Mouse (Mus musculus): ENCODE results near the gene Ctnnb1. TPM values are rescaled to one million over a fixed set of nuclear protein-coding genes. Genes with fewer than 3 reads are reported as not detected.

Gene Ctnnb1
- total and polyA plus RNA-seq, 3 experiments = 197 to 383 (median 290) TPM

- in situ Hi-C loops (cut with MboI; ENCODE audit: low pct_ligation_motif_present, low pct_unique_long_range_greater_than_20kb, low sequenced_read_pairs) = no loop called here
- Histone ChIP-seq H3K27me3 (replicated peaks) (no peaks in the 10 kb centered on the region), H3K9ac (ENCODE audit: insufficient read depth, low read depth) (no peak overlapping the region), H3K4me3 (replicated peaks in 1 of 3; ENCODE audit: low read depth in 2 of 3, low read length in 2 of 3, poor library complexity in 1 of 3) (no peak overlapping the region), H3K36me3 (replicated peaks in 1 of 2; ENCODE audit: control insufficient read depth in 1 of 2, insufficient read depth in 1 of 2, low read length in 1 of 2) (no peaks in the 10 kb centered on the region), H3K79me2 (replicated peaks; ENCODE audit: control insufficient read depth, extremely low read depth, insufficient read depth, poor library complexity, severe bottlenecking) (no peaks in the 10 kb centered on the region), H3K4me1 (ENCODE audit: control insufficient read depth in 1 of 2, insufficient read depth in 2 of 2) (peaks cover 3 to 38% of the 10 kb centered on the region in 2 experiments; a peak in 3 of 4 replicates), H3K27ac (ENCODE audit: insufficient read depth, low read depth) (no peak overlapping the region), H3K9me3 (replicated peaks; ENCODE audit: low read length) (no peaks in the 10 kb centered on the region), H3K4me2 (ENCODE audit: insufficient read depth, low read depth, poor library complexity, severe bottlenecking) (no peak overlapping the region)
- DNase-seq (ENCODE audit: extremely low read depth) = no peak
- dilution Hi-C loops (cut with MboI; ENCODE audit: extremely low pct_ligation_motif_present, extremely low pct_unique_long_range_greater_than_20kb, low sequenced_read_pairs) = no loop called here
- TF ChIP-seq TBP (conservative IDR thresholded peaks at IDR 0.05; ENCODE audit: low read depth, low read length) (no peak), IRF4 (IDR thresholded peaks at IDR 0.05; ENCODE audit: low read depth, low read length) (no peak), USF2 (conservative IDR thresholded peaks at IDR 0.05; ENCODE audit: low read depth, low read length) (no peak), CHD2 (IDR thresholded peaks at IDR 0.05; ENCODE audit: low read length) (no peak), TCF12 (IDR thresholded peaks at IDR 0.05; ENCODE audit: low read depth, low read length) (no peak), ZC3H11A (IDR thresholded peaks at IDR 0.05; ENCODE audit: low read depth, low read length) (no peak), NRF1 (IDR thresholded peaks at IDR 0.05; ENCODE audit: low read depth, low read length) (no peak), MEF2A (IDR thresholded peaks at IDR 0.05; ENCODE audit: borderline replicate concordance, low read depth, low read length) (no peak), ELF1 (IDR thresholded peaks at IDR 0.05; ENCODE audit: low read depth, low read length) (no peak), ZKSCAN1 (IDR thresholded peaks at IDR 0.05; ENCODE audit: borderline replicate concordance, low read depth, low read length) (no peak), EP300 (IDR thresholded peaks at IDR 0.05; ENCODE audit: low read length) (no peak), JUN (IDR thresholded peaks at IDR 0.05; ENCODE audit: insufficient read depth, low read depth, low read length) (no peak), E2F4 (IDR thresholded peaks at IDR 0.05; ENCODE audit: insufficient replicate concordance, low read depth, low read length) (no peak)
Measured at GRCm38 (mm10) chr9:121001681-121002540, 72.9 kb downstream of the Ctnnb1 start.

- no peak overlapping the region for H3K4me2 ChIP-seq (ENCODE audit: insufficient read depth, low read depth, poor library complexity, severe bottlenecking)
- DNase-seq (ENCODE audit: extremely low read depth) = no peak
- H3K79me2 ChIP-seq (replicated peaks; ENCODE audit: control insufficient read depth, extremely low read depth, insufficient read depth, poor library complexity, severe bottlenecking) = no peaks in the 10 kb centered on the region
- H3K27ac ChIP-seq (ENCODE audit: insufficient read depth, low read depth) = no peak overlapping the region
- H3K27me3 ChIP-seq (replicated peaks) = no peaks in the 10 kb centered on the region
- H3K9me3 ChIP-seq (replicated peaks; ENCODE audit: low read length) = no peaks in the 10 kb centered on the region
- in situ Hi-C loops (cut with MboI; ENCODE audit: low pct_ligation_motif_present, low pct_unique_long_range_greater_than_20kb, low sequenced_read_pairs) (no loop called here), dilution Hi-C loops (cut with MboI; ENCODE audit: extremely low pct_ligation_motif_present, extremely low pct_unique_long_range_greater_than_20kb, low sequenced_read_pairs) (no loop called here)
- no peaks in the 10 kb centered on the region for H3K36me3 ChIP-seq (replicated peaks in 1 of 2; ENCODE audit: control insufficient read depth in 1 of 2, insufficient read depth in 1 of 2, low read length in 1 of 2)
- H3K4me1 ChIP-seq (ENCODE audit: control insufficient read depth in 1 of 2, insufficient read depth in 2 of 2) = peaks cover 0 to 27% of the 10 kb centered on the region in 2 experiments; a peak in 2 of 4 replicates
- TF ChIP-seq IRF4 (IDR thresholded peaks at IDR 0.05; ENCODE audit: low read depth, low read length) = no peak
- H3K9ac ChIP-seq (ENCODE audit: insufficient read depth, low read depth) = no peak overlapping the region
- H3K4me3 ChIP-seq (replicated peaks in 1 of 3; ENCODE audit: low read depth in 2 of 3, low read length in 2 of 3, poor library complexity in 1 of 3) = no peak overlapping the region
Measured at GRCm38 (mm10) chr9:121005961-121006360, 76.9 kb downstream of the Ctnnb1 start.
